Mouse (Mus musculus) erythroid progenitor cell, adult 5-6 weeks (primary cell): ENCODE results near the gene Vav3. TPM values are rescaled to one million over a fixed set of nuclear protein-coding genes. Genes with fewer than 3 reads are reported as not detected.

Experiments
- ATAC-seq: replicated peaks from 2 replicates; pipeline ENCODE4 v1.8.0; 2016; ENCODE audit warnings: moderate number of reproducible peaks, mild to moderate bottlenecking, moderate TSS enrichment, inconsistent platforms; ENCODE audit not compliant: poor library complexity, low FRiP score, severe bottlenecking
- total RNA-seq, 2 experiments: library from RNA; stranded (forward) in 1 of 2; stranded (reverse) in 1 of 2; fragments of 150-400 nt in 1 of 2; fragments of 186-747, 209-891 nt in 1 of 2; gene quantifications; 2 replicates each; pipeline versions ENCODE4 v1.2.3 to v1.2.4; 2015 to 2017; ENCODE audit warnings: low replicate concordance in 2 of 2

Gene Vav3
- total RNA-seq, 2 experiments from 2014 or later = 4.4 to 18.9 TPM

GRCm38 (mm10) chr3:109732327-109733182 lies 392.1 kb downstream of the Vav3 start:
- ATAC-seq = no peak

Other genes with a start within 250 kb of the Vav3 start
- gene Slc25a24, start 217.5 kb upstream of the Vav3 start, total RNA-seq (2015; ENCODE audit: low replicate concordance) = 29.2 and 34.4 TPM in 2 replicates
- gene Slc25a24, start 217.5 kb upstream of the Vav3 start, total RNA-seq (2017; ENCODE audit: low replicate concordance) = 33.4 and 46.1 TPM in 2 replicates